Mouse (Mus musculus) bone marrow, adult 2 months (tissue): ENCODE results near the gene Rps15.

Experiments used
- CTCF ChIP-seq: fragments of 200-500 bp; IDR thresholded peaks from 2 replicates; pipeline ENCODE4 v1.5.1; 2011; ENCODE audit warnings: low read length, control low read depth; ENCODE audit not compliant: control insufficient read depth, insufficient read depth
- POLR2A ChIP-seq: fragments of 200-500 bp; IDR thresholded peaks from 2 replicates; pipeline ENCODE4 v1.6.1; 2011; ENCODE audit warnings: low read depth, mild to moderate bottlenecking, control low read depth, low read length, borderline replicate concordance; ENCODE audit not compliant: control insufficient read depth

DNA sequence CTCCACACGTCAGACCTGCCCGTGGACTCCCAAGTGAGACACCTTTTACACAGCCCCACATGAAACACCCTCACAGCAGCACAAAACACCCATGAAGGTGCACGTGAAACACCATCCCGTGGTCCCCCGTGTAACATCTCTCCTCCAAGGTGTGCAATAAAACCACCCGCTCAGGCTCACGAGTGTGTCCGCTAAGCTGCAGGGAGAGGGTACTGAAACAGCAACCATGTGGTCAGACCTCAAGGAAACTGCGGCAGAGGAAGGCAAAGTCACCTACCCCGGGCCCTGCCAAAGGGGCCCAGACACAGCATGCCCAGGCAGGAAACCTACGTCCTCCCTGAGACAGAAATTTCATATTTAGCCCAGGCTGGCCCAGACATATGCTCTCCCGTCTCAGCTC is 44.0 kb downstream of the Rps15 start:
- TF ChIP-seq POLR2A (no peak), CTCF (no peak)
